Mouse (Mus musculus) myocyte (in vitro differentiated cells): ENCODE data around the gene Birc2.

ENCODE experiments used
- CEBPB ChIP-seq: IDR thresholded peaks from 2 replicates; pipeline ENCODE4 v1.6.1; 2011; ENCODE audit warnings: mild to moderate bottlenecking, moderate library complexity; ENCODE audit not compliant: poor library complexity, insufficient read depth, severe bottlenecking
- E2F4 ChIP-seq: IDR thresholded peaks from one replicate; pipeline ENCODE4 v1.6.1; 2011; ENCODE audit warnings: mild to moderate bottlenecking, control low read depth, moderate library complexity; ENCODE audit not compliant: insufficient read depth
- MAX ChIP-seq: IDR thresholded peaks from one replicate; pipeline ENCODE4 v1.6.1; 2011; ENCODE audit warnings: low read depth, mild to moderate bottlenecking, control low read depth
- MYOD1 ChIP-seq, 3 experiments: IDR thresholded peaks; one replicate each; pipeline ENCODE4 v1.6.1; 2011; ENCODE audit warnings: control low read depth in 2 of 3, low read depth in 2 of 3, mild to moderate bottlenecking in 2 of 3, moderate library complexity in 1 of 3; ENCODE audit not compliant: insufficient read length in 2 of 3, control insufficient read depth in 1 of 3
- MYOG ChIP-seq, 3 experiments: IDR thresholded peaks; one replicate each; pipeline ENCODE4 v1.6.1; 2011; ENCODE audit warnings: control low read depth in 2 of 3, low read depth in 2 of 3, mild to moderate bottlenecking in 2 of 3; ENCODE audit not compliant: insufficient read length in 2 of 3, control insufficient read depth in 1 of 3, insufficient read depth in 1 of 3
- POLR2A ChIP-seq: IDR thresholded peaks from one replicate; pipeline ENCODE4 v1.6.1; 2011; ENCODE audit warnings: low read depth, mild to moderate bottlenecking, control low read depth, moderate library complexity; ENCODE audit not compliant: insufficient read length
- POLR2AphosphoS2 ChIP-seq: IDR thresholded peaks from one replicate; pipeline ENCODE4 v1.6.1; 2011; ENCODE audit warnings: low read depth, control low read depth; ENCODE audit not compliant: insufficient read length
- REST ChIP-seq: IDR thresholded peaks from one replicate; pipeline ENCODE4 v1.6.1; 2011; ENCODE audit warnings: mild to moderate bottlenecking, control low read depth, moderate library complexity; ENCODE audit not compliant: insufficient read depth, insufficient read length
- SRF ChIP-seq: IDR thresholded peaks from one replicate; pipeline ENCODE4 v1.6.1; 2011; ENCODE audit warnings: low read depth; ENCODE audit not compliant: control insufficient read depth, insufficient read length
- TCF12 ChIP-seq: IDR thresholded peaks from one replicate; pipeline ENCODE4 v1.6.1; 2011; ENCODE audit warnings: mild to moderate bottlenecking, control low read depth; ENCODE audit not compliant: poor library complexity, insufficient read depth, severe bottlenecking
- TCF3 ChIP-seq: IDR thresholded peaks from one replicate; pipeline ENCODE4 v1.6.1; 2011; ENCODE audit warnings: low read depth, control low read depth; ENCODE audit not compliant: insufficient read length
- USF1 ChIP-seq: IDR thresholded peaks from one replicate; pipeline ENCODE4 v1.6.1; 2011; ENCODE audit warnings: low read depth, mild to moderate bottlenecking, control low read depth, moderate library complexity

DNA sequence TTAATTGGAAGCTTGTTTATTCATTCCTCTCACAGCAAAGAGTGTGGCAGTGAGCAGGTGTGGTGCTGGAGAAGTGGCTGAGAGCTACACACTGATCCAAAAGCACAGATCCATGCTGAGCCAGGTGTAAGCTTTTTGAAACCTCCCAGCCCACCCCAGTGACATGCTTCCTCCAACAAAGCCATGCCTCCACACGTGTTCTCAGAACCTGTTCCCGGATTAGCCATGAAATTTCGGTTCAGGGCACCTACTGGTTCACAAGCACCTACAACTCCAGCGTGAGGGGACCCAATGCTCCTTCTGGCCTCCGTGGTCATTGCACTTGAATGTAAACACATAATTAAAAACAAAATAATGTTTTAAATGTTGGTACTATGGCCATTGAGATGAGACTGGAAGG is 63.2 kb downstream of the Birc2 start:
- TF ChIP-seq MYOD1 (IDR thresholded peaks at IDR 0.05; ENCODE audit: control insufficient read depth in 1 of 3, insufficient read length in 2 of 3, low read depth in 2 of 3) (no peak), POLR2A (no peak), USF1 (no peak), POLR2AphosphoS2 (no peak), TCF12 (no peak), MAX (no peak), E2F4 (no peak), TCF3 (no peak), CEBPB (no peak), MYOG (IDR thresholded peaks at IDR 0.05; ENCODE audit: control insufficient read depth in 1 of 3, insufficient read depth in 1 of 3, insufficient read length in 2 of 3, low read depth in 2 of 3) (no peak), REST (no peak), SRF (no peak)
